Mouse (Mus musculus) liver, postnatal 0 days (tissue): ENCODE results near the gene Sec24b. TPM values are rescaled to one million over a fixed set of nuclear protein-coding genes. Genes with fewer than 3 reads are reported as not detected.

Experiments
- ATAC-seq: fragments of 200-750 bp; cut with Nextera tagmentation; 2 replicates; pipeline ENCODE4 v1.8.0; 2017; ENCODE audit warnings: mild to moderate bottlenecking, moderate library complexity
- DNase-seq: peaks from one replicate; pipeline ENCODE4 v3.0.0-alpha.2; 2016
- H3K27ac ChIP-seq: fragments of 300-500 bp; sonication (generic); 2 replicates; pipeline ENCODE4 v1.5.1; 2014; ENCODE audit warnings: antibody characterized with exemption, moderate library complexity, mild to moderate bottlenecking, low read depth
- H3K27me3 ChIP-seq: fragments of 300-500 bp; sonication (generic); 2 replicates; pipeline ENCODE4 v1.6.1; 2014; ENCODE audit warnings: low read length, control low read depth, mixed read lengths; ENCODE audit not compliant: insufficient read depth
- H3K36me3 ChIP-seq: fragments of 300-500 bp; sonication (generic); replicated peaks from 2 replicates; pipeline ENCODE4 v1.6.1; 2014; ENCODE audit warnings: mild to moderate bottlenecking, control low read depth, low read length, moderate library complexity, mixed read lengths; ENCODE audit not compliant: insufficient read depth
- H3K4me1 ChIP-seq: fragments of 300-500 bp; sonication (generic); 2 replicates; pipeline ENCODE4 v1.6.1; 2014; ENCODE audit warnings: antibody characterized with exemption, mild to moderate bottlenecking, control low read depth; ENCODE audit not compliant: insufficient read depth
- H3K4me2 ChIP-seq: fragments of 300-500 bp; sonication (generic); 2 replicates; pipeline ENCODE4 v1.6.1; 2014; ENCODE audit warnings: low read depth, mild to moderate bottlenecking, low read length, moderate library complexity, mixed read lengths
- H3K4me3 ChIP-seq: fragments of 300-500 bp; sonication (generic); 2 replicates; pipeline ENCODE4 v1.5.1; 2014; ENCODE audit warnings: low read depth, low read length
- H3K9ac ChIP-seq: fragments of 300-500 bp; sonication (generic); replicated peaks from 2 replicates; pipeline ENCODE4 v1.6.1; 2014; ENCODE audit warnings: mild to moderate bottlenecking, moderate library complexity
- H3K9me3 ChIP-seq: fragments of 300-500 bp; sonication (generic); 2 replicates; pipeline ENCODE4 v1.6.1; 2016; ENCODE audit warnings: mild to moderate bottlenecking, control low read depth, low read length, mixed read lengths
- CTCF ChIP-seq: sonication (generic); IDR thresholded peaks from 2 replicates; pipeline ENCODE4 v1.5.1; 2016; ENCODE audit warnings: antibody characterized with exemption, low read depth
- EP300 ChIP-seq: IDR thresholded peaks from 2 replicates; pipeline ENCODE4 v1.6.1; 2016; ENCODE audit warnings: antibody characterized with exemption, low read depth, mild to moderate bottlenecking
- WGBS: fragments of 180-500 bp; shearing (Covaris S2); extraction: QIAGEN DNeasy Blood & Tissue Kit; methylation state at CpG from one replicate; pipeline ENCODE4 v1.1.7; 2014; ENCODE audit not compliant: insufficient replicate concordance; 5-methylcytosine and 5-hydroxymethylcytosine counted together
- polyA plus RNA-seq: library from polyadenylated mRNA; unstranded; fragments of >200 nt; fragmentation: Nextera tagmentation; extraction: Ambion mirVana; gene quantifications from 2 replicates; pipeline ENCODE4 v1.2.1, GENCODE M21; 2015

The Sec24b gene
- polyA plus RNA-seq, 1 experiment from 2014 or later = 5.4 TPM

- no peaks in the 10 kb centered on the region for H3K36me3 ChIP-seq
- H3K4me1 ChIP-seq = peaks cover 2% of the 10 kb centered on the region; the same call in 1 of the 2 replicates
- no peak overlapping the region for H3K4me2 ChIP-seq
- TF ChIP-seq CTCF (no peak), EP300 (no peak)
- H3K9ac ChIP-seq = no peak overlapping the region
- 80% methylated on average over 9 of the region's 9 CpGs for WGBS
- no peaks in the 10 kb centered on the region for H3K27me3 ChIP-seq
- no peak overlapping the region for H3K27ac ChIP-seq
- H3K4me3 ChIP-seq = no peak overlapping the region
- no peak for ATAC-seq
- no peaks in the 10 kb centered on the region for H3K9me3 ChIP-seq
- no peak for DNase-seq
These were observed 15.9 kb upstream of the Sec24b start for GRCm38 (mm10) chr3:130077291-130077690.

GRCm38 (mm10) chr3:130075746-130076145 is 14.4 kb upstream of the Sec24b start:
- no peak overlapping the region for H3K9ac ChIP-seq
- no peak for TF ChIP-seq EP300
- TF ChIP-seq CTCF = no peak
- WGBS = 28% methylated on average over 1 of the region's 1 CpGs

GRCm38 (mm10) chr3:130073085-130073484 is 11.7 kb upstream of the Sec24b start:
- H3K9me3 ChIP-seq = no peaks in the 10 kb centered on the region
- H3K4me2 ChIP-seq = peak overlapping the region; percentile 58
- H3K27ac ChIP-seq = peak overlapping the region; percentile 11; the same call in 1 of the 2 replicates
- peaks cover 2% of the 10 kb centered on the region; the same call in 1 of the 2 replicates for H3K4me1 ChIP-seq
- no peaks in the 10 kb centered on the region for H3K27me3 ChIP-seq
- peak; percentile 89 for ATAC-seq
- 14% methylated on average over 10 of the region's 10 CpGs for WGBS
- no peaks in the 10 kb centered on the region for H3K36me3 ChIP-seq
- TF ChIP-seq CTCF (no peak), EP300 (no peak)
- H3K4me3 ChIP-seq = peak overlapping the region; percentile 21; the same call in 1 of the 2 replicates
- peak; percentile 76 for DNase-seq
- H3K9ac ChIP-seq = no peak overlapping the region

More at GRCm38 (mm10) chr3:130075746-130076145, 14.4 kb upstream of the Sec24b start:
- ATAC-seq (no peak), DNase-seq (no peak)
- Histone ChIP-seq H3K4me1 (peaks cover 2% of the 10 kb centered on the region; the same call in 1 of the 2 replicates), H3K4me2 (no peak overlapping the region), H3K4me3 (no peak overlapping the region), H3K27ac (no peak overlapping the region), H3K27me3 (no peaks in the 10 kb centered on the region), H3K9me3 (no peaks in the 10 kb centered on the region), H3K36me3 (no peaks in the 10 kb centered on the region)

GRCm38 (mm10) chr3:130071918-130072317 is 10.6 kb upstream of the Sec24b start:
- ATAC-seq (no peak), DNase-seq (no peak)
- Histone ChIP-seq H3K27ac (no peak overlapping the region), H3K27me3 (no peaks in the 10 kb centered on the region), H3K9ac (no peak overlapping the region), H3K4me3 (no peak overlapping the region), H3K9me3 (no peaks in the 10 kb centered on the region), H3K4me1 (peaks cover 2% of the 10 kb centered on the region; the same call in 1 of the 2 replicates), H3K4me2 (no peak overlapping the region), H3K36me3 (no peaks in the 10 kb centered on the region)
- WGBS = 26% methylated on average over 2 of the region's 2 CpGs
- TF ChIP-seq CTCF (no peak), EP300 (no peak)

- WGBS = 0% methylated on average over 43 of the region's 92 CpGs
- ATAC-seq = peak; percentile 83
- H3K4me3 ChIP-seq = peak overlapping the region; percentile 84
These were observed 840 bp downstream of the Sec24b start for GRCm38 (mm10) chr3:130060396-130061029.

GRCm38 (mm10) chr3:130059805-130060395 is 1.5 kb downstream of the Sec24b start:
- WGBS = under 1% methylated on average over 41 of the region's 42 CpGs
- H3K27ac ChIP-seq = peak overlapping the region; percentile 97
- no peak for TF ChIP-seq CTCF
- no peak for TF ChIP-seq EP300
- H3K36me3 ChIP-seq = no peaks in the 10 kb centered on the region
- peaks cover 33% of the 10 kb centered on the region for H3K4me1 ChIP-seq
- no peak for DNase-seq
- H3K9me3 ChIP-seq = no peaks in the 10 kb centered on the region
- H3K27me3 ChIP-seq = no peaks in the 10 kb centered on the region
- H3K9ac ChIP-seq = peak overlapping the region; percentile 88
- H3K4me2 ChIP-seq = peak overlapping the region; percentile 91
- no peak for ATAC-seq
- H3K4me3 ChIP-seq = peak overlapping the region; percentile 84

More at GRCm38 (mm10) chr3:130060396-130061029, 840 bp downstream of the Sec24b start:
- TF ChIP-seq CTCF (peak; percentile 48), EP300 (no peak)
- Histone ChIP-seq H3K9me3 (no peaks in the 10 kb centered on the region), H3K4me1 (peaks cover 27% of the 10 kb centered on the region), H3K4me2 (peak overlapping the region; percentile 91), H3K36me3 (no peaks in the 10 kb centered on the region), H3K27ac (peak overlapping the region; percentile 97), H3K9ac (peak overlapping the region; percentile 88), H3K27me3 (no peaks in the 10 kb centered on the region)
- DNase-seq = peak; percentile 86
